Mouse (Mus musculus) heart, postnatal 36 days (tissue): ENCODE data around the gene Dcbld1. TPM values are rescaled to one million over a fixed set of nuclear protein-coding genes. Genes with fewer than 3 reads are reported as not detected.
"Not testable (repeated sequence)": the region's sequence is repeated elsewhere in the genome, so short reads cannot be mapped to it uniquely, and the experiment has no call there.

Source experiments
- DNase-seq, 2 experiments: peaks; one replicate each; pipeline ENCODE4 v3.0.0; 2021 to 2022
- intact Hi-C: fragments of 180-260 bp; cut with DNase I; formaldehyde crosslinking; loops from one replicate; pipeline ENCODE4 v1.15.1; 2025
- total RNA-seq, 2 experiments: library from RNA; stranded (reverse); gene quantifications; 2 replicates each; pipeline ENCODE4 v1.2.3; 2021

Gene Dcbld1
- total RNA-seq, 2 experiments from 2014 or later: 3.7 to 3.8 TPM

- DNase-seq: no peak
- intact Hi-C loops: loop anchor here (2.0 to 5.0 kb wide), 3 partner anchors 15 to 62 kb away; partner anchors contain the start of gene Dcbld1
These were observed 60.6 kb downstream of the Dcbld1 start for GRCm38 (mm10) chr10:52293921-52294577.

- no peak for DNase-seq
- intact Hi-C loops: loop anchor here (2.0 kb wide), 2 partner anchors 13 to 21 kb away; no protein-coding TSS in a partner anchor
These were observed 62.5 kb downstream of the Dcbld1 start for GRCm38 (mm10) chr10:52295934-52296333.

GRCm38 (mm10) chr10:52298568-52298967, 65.1 kb downstream of the Dcbld1 start:
- DNase-seq, intact Hi-C loops: not testable (repeated sequence)

GRCm38 (mm10) chr10:52301766-52302165, 68.3 kb downstream of the Dcbld1 start:
- no peak for DNase-seq
- intact Hi-C loops: no loop called here

- intact Hi-C loops: no loop called here
These were observed 68.9 kb downstream of the Dcbld1 start for GRCm38 (mm10) chr10:52302271-52302670.

GRCm38 (mm10) chr10:52304574-52304973, 71.2 kb downstream of the Dcbld1 start:
- no peak for DNase-seq
- intact Hi-C loops: no loop called here

More at GRCm38 (mm10) chr10:52302271-52302670, 68.9 kb downstream of the Dcbld1 start:
- DNase-seq: no peak

- intact Hi-C loops: loop anchor here (2.0 kb wide), 2 partner anchors 14 to 30 kb away; no protein-coding TSS in a partner anchor
- DNase-seq: peak; percentile 42 to 59
These were observed 75.8 kb downstream of the Dcbld1 start for GRCm38 (mm10) chr10:52309196-52309595.

- intact Hi-C loops: no loop called here
- DNase-seq: no peak
These were observed 86.3 kb downstream of the Dcbld1 start for GRCm38 (mm10) chr10:52319506-52320286.

GRCm38 (mm10) chr10:52321918-52322317, 88.5 kb downstream of the Dcbld1 start:
- intact Hi-C loops: no loop called here
- DNase-seq: no peak

- intact Hi-C loops: loop anchor here (1.0 to 10.0 kb wide), 3 partner anchors 54 to 226 kb away; no protein-coding TSS in a partner anchor
- DNase-seq: peak; percentile 28 to 34
These were observed 97.6 kb downstream of the Dcbld1 start for GRCm38 (mm10) chr10:52331007-52331406.

- intact Hi-C loops, DNase-seq: not testable (repeated sequence)
These were observed 109.9 kb downstream of the Dcbld1 start for GRCm38 (mm10) chr10:52343324-52343723.

GRCm38 (mm10) chr10:52353184-52353583, 119.8 kb downstream of the Dcbld1 start:
- intact Hi-C loops: no loop called here
- no peak for DNase-seq

- intact Hi-C loops: no loop called here
- DNase-seq: no peak
These were observed 125.0 kb downstream of the Dcbld1 start, which contains the start of gene Gm26741 for GRCm38 (mm10) chr10:52358467-52358866. Gm26741 (plus strand) TSS chr10:52358767.

- no peak for DNase-seq
- intact Hi-C loops: no loop called here
These were observed 126.9 kb downstream of the Dcbld1 start for GRCm38 (mm10) chr10:52360241-52360735.

GRCm38 (mm10) chr10:52360862-52361609, 127.6 kb downstream of the Dcbld1 start:
- DNase-seq: no peak
- intact Hi-C loops: no loop called here

- no peak for DNase-seq
- intact Hi-C loops: no loop called here
These were observed 135.0 kb downstream of the Dcbld1 start for GRCm38 (mm10) chr10:52368376-52368775.
